In genomic region chr13:64497692-64498091, GRCm38 (mm10) we compare ENCODE assay signal across 28 mouse cellular contexts. TPM values are rescaled to one million over a fixed set of nuclear protein-coding genes. Genes with fewer than 3 reads are reported as not detected.
A peak's percentile ranks its signal among the peaks of the same experiment; 100 is the strongest.
DNase-seq lines count a peak whose midpoint lies in the region; ATAC-seq and TF ChIP-seq lines count a peak whose summit lies in the region.
"Had no signal": no experiment of that assay in that cellular context is flagged by ENCODE, and none has a peak within 500 bp of the region (broad histone marks: within the 10 kb centered on the region; RNA-seq: fewer than 3 reads in every experiment).

Gene Fam240b, minus strand, starts transcription at chr13:64497792.

- no peak for DNase-seq in kidney, adult 11 months
- DNase-seq in kidney, postnatal 0 days (ENCODE audit: low spot score) = peak; percentile 24
- no peak for DNase-seq in kidney, postnatal 4 days
- DNase-seq in retina, postnatal 1 day = peak; percentile 15
- no peak for DNase-seq in thymus, postnatal 14 days
- DNase-seq: adrenal gland, adult 2 months; adrenal gland, postnatal 14 days; B cell, adult 2 months; cerebellum, adult 11 months; cerebellum, adult 2 months; gastrocnemius, postnatal 10 days; gastrocnemius, postnatal 36 days; heart, adult 2 months; heart, postnatal 14 days; heart, postnatal 4 days had no signal

- H3K4me2 ChIP-seq in kidney, embryonic 14.5 days (replicated peaks; ENCODE audit: low read depth, low read length) = no peak within 1 kb of the TSS
- H3K4me2 ChIP-seq in kidney, postnatal 0 days (ENCODE audit: low read length) = no peak within 1 kb of the TSS
- H3K4me2 ChIP-seq: forebrain, embryonic 13.5 days; heart, embryonic 13.5 days; hindbrain, embryonic 15.5 days had no signal

- H3K9me3 ChIP-seq in kidney, embryonic 14.5 days (ENCODE audit: control insufficient read depth, low read length) = no peaks in the 10 kb centered on the region
- H3K9me3 ChIP-seq in kidney, postnatal 0 days (replicated peaks; ENCODE audit: low read length) = no peaks in the 10 kb centered on the region
- H3K9me3 ChIP-seq: forebrain, embryonic 10.5 days; forebrain, embryonic 13.5 days; G1E; heart, embryonic 10.5 days; heart, embryonic 13.5 days; hindbrain, embryonic 15.5 days had no signal

- ATAC-seq in kidney, embryonic 14.5 days (ENCODE audit: low FRiP score, low TSS enrichment) = peak; percentile 6; the same call in 1 of the 2 replicates
- no peak for ATAC-seq in kidney, postnatal 0 days (replicated peaks; ENCODE audit: low FRiP score, low read depth)
- ATAC-seq: forebrain, embryonic 13.5 days; forebrain, embryonic 16.5 days had no signal

- H3K4me1 ChIP-seq in kidney, embryonic 14.5 days (ENCODE audit: control insufficient read depth, insufficient read depth, low read length) = no peaks in the 10 kb centered on the region
- H3K4me1 ChIP-seq in kidney, postnatal 0 days (replicated peaks; ENCODE audit: insufficient read depth, low read length) = no peaks in the 10 kb centered on the region
- H3K4me1 ChIP-seq: forebrain, embryonic 10.5 days; forebrain, embryonic 13.5 days; heart, embryonic 10.5 days; heart, embryonic 13.5 days; hindbrain, embryonic 15.5 days had no signal

- H3K9ac ChIP-seq in kidney, embryonic 14.5 days (ENCODE audit: low read depth, low read length) = no peak within 1 kb of the TSS
- no peak within 1 kb of the TSS for H3K9ac ChIP-seq in kidney, postnatal 0 days (ENCODE audit: low read depth, low read length)
- H3K9ac ChIP-seq: forebrain, embryonic 13.5 days; heart, embryonic 13.5 days; hindbrain, embryonic 15.5 days had no signal

- H3K4me3 ChIP-seq in kidney, embryonic 14.5 days (ENCODE audit: low read length) = no peak within 1 kb of the TSS
- H3K4me3 ChIP-seq in kidney, postnatal 0 days (replicated peaks; ENCODE audit: low read depth, low read length) = no peak within 1 kb of the TSS
- H3K4me3 ChIP-seq: forebrain, embryonic 10.5 days; forebrain, embryonic 13.5 days; heart, adult 2 months; heart, embryonic 10.5 days; heart, embryonic 13.5 days; hindbrain, embryonic 15.5 days had no signal

- no peak within 1 kb of the TSS for H3K27ac ChIP-seq in kidney, embryonic 14.5 days (ENCODE audit: low read depth, low read length)
- no peak within 1 kb of the TSS for H3K27ac ChIP-seq in kidney, postnatal 0 days
- H3K27ac ChIP-seq: forebrain, embryonic 10.5 days; forebrain, embryonic 13.5 days; heart, adult 2 months; heart, embryonic 10.5 days; heart, embryonic 13.5 days; hindbrain, embryonic 15.5 days had no signal

- TF ChIP-seq CTCF in kidney, postnatal 0 days (IDR thresholded peaks at IDR 0.05; ENCODE audit: low read depth) = no peak

- no peaks in the 10 kb centered on the region for H3K36me3 ChIP-seq in kidney, embryonic 14.5 days (ENCODE audit: control insufficient read depth, insufficient read depth, low read length)
- no peaks in the 10 kb centered on the region for H3K36me3 ChIP-seq in kidney, postnatal 0 days (ENCODE audit: insufficient read depth, low read length)
- H3K36me3 ChIP-seq: forebrain, embryonic 10.5 days; G1E; heart, embryonic 10.5 days; heart, embryonic 13.5 days; hindbrain, embryonic 15.5 days had no signal

- WGBS in kidney, embryonic 14.5 days = 68% methylated on average over 6 of the region's 6 CpGs
- 50% methylated on average over 6 of the region's 6 CpGs for WGBS in kidney, postnatal 0 days

- H3K27me3 ChIP-seq in kidney, embryonic 14.5 days (ENCODE audit: control insufficient read depth, insufficient read depth, low read length) = no peaks in the 10 kb centered on the region
- no peaks in the 10 kb centered on the region for H3K27me3 ChIP-seq in kidney, postnatal 0 days (ENCODE audit: insufficient read depth, low read length)
- H3K27me3 ChIP-seq: CH12.LX; forebrain, embryonic 13.5 days; heart, embryonic 13.5 days; hindbrain, embryonic 15.5 days had no signal

RNA-seq across cellular contexts. Expression of gene Fam240b, which starts in this region (rescaled TPM):
- polyA plus RNA-seq in kidney, embryonic 14.5 days (2014; fragmentation: Nextera tagmentation; extraction: Ambion mirVana) = not detected in 2 replicates
- 0.13 and 0.28 TPM in 2 replicates for polyA plus RNA-seq in kidney, postnatal 0 days (2015; fragmentation: Nextera tagmentation; extraction: Ambion mirVana)
- polyA plus RNA-seq: adrenal gland, adult 2 months; cerebellum, adult 2 months; embryonic facial prominence, embryonic 11.5 days; embryonic facial prominence, embryonic 14.5 days; forebrain, embryonic 10.5 days; forebrain, embryonic 13.5 days; forebrain, embryonic 16.5 days; G1E; heart, adult 2 months; heart, embryonic 10.5 days; heart, embryonic 13.5 days; heart, embryonic 16.5 days; hindbrain, embryonic 11.5 days; hindbrain, embryonic 15.5 days had no signal

Comparison
In these comparisons a context has a peak if more than half of its experiments do, and no peak if none do; other contexts are left out.
1. Peak in ATAC-seq in kidney, embryonic 14.5 days; RNA of the gene not detected or under 1 TPM.
2. Peak in DNase-seq in kidney, postnatal 0 days; RNA of the gene not detected or under 1 TPM.